Mouse (Mus musculus) layer of hippocampus, adult 2 months (tissue): Measurements from ENCODE around the gene Hs3st6. TPM values are rescaled to one million over a fixed set of nuclear protein-coding genes. Genes with fewer than 3 reads are reported as not detected.

Experiments
- DNase-seq, 2 experiments: peaks; one replicate each; pipeline ENCODE4 v3.0.0; 2022; ENCODE audit warnings: low spot score in 2 of 2
- H3K27ac ChIP-seq: fragments of 200-600 bp; 2 replicates; pipeline ENCODE4 v1.8.1; 2022
- H3K4me3 ChIP-seq: fragments of 200-600 bp; 2 replicates; pipeline ENCODE4 v1.8.1; 2022; ENCODE audit warnings: mild to moderate bottlenecking
- CTCF ChIP-seq: fragments of 200-600 bp; conservative IDR thresholded peaks from 2 replicates; pipeline ENCODE4 v1.8.1; 2022; ENCODE audit warnings: antibody characterized with exemption, mild to moderate bottlenecking, moderate library complexity
- total RNA-seq, 2 experiments: library from RNA; stranded (reverse); gene quantifications; 2 replicates each; pipeline ENCODE4 v1.2.3; 2021

Hs3st6 gene
- total RNA-seq, 2 experiments from 2014 or later = not detected

DNA sequence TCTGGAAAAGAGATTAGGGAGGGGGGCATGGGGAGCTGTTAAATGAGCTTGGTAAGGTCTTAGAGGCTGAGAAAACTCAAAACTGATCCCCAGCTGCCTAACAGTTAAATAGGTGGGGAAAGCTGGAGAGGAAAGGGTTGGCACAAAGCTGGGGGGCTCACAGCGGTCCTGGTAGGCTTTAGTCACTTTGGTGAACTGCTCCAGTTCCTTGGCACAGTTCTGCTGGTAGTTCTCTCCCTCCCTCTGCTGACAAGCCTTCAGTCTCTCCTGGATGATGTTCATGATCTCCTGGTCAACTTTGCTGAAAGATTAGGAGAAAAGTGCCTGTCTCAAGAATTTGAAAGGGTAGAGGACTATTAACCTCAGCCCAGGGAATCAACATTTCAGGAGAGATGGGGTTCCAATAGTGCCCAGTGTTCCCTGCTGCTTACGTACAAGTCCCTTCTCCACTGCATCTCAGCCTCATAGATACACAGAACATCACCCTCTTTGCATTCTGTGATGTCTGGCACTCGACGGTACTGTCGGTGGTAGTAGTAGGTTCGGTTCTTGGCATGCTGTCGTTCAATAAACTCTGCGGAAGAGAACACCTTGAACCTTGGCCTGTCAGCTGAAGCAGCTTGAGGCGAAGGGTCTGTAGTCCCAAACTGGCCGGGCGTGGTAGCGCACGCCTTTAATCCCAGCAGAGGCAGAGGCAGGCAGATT, 30.4 kb upstream of the Hs3st6 start:
- Histone ChIP-seq H3K4me3 (peak overlapping the region; percentile 8; the same call in 1 of the 2 replicates), H3K27ac (no peak overlapping the region)
- TF ChIP-seq CTCF = no peak
- no peak for DNase-seq

DNA sequence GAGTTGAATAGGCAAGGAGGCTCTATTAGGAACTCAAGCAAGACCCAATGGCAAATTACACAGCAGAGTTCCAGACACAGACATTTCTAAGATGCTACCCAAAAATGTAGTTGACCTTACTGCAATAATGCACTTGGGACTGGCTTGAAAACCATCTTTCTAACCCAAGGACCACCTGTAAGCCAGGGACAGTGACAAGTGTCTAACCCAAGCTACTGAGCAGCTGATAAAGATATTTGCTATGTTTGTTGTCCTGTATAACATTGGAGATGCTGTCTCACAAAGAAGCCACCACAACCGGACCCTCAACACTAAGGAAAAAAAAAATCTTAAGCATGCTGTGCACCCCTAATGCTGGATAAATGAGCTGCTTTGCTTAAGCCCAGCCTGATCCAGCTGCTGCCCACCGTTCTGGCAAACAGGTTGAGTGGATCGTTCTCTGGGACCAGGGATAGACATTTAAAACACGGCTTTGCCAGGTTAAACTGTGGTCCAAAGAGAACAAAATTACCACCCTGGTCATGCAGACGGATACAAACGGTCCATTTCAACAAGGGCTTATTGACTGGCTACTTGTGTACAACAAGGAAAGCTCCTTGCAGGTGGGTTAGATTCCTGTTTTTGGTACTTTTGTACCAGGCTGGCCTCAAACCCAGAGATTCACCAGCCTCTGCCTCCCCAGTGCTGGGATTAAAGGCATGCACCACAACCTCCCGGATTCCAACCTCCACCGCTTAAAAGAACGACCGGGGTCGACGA, 29.5 kb upstream of the Hs3st6 start:
- no peak for TF ChIP-seq CTCF
- Histone ChIP-seq H3K27ac (peak overlapping the region; percentile 98), H3K4me3 (peak overlapping the region; percentile 98)
- DNase-seq = no peak

DNA sequence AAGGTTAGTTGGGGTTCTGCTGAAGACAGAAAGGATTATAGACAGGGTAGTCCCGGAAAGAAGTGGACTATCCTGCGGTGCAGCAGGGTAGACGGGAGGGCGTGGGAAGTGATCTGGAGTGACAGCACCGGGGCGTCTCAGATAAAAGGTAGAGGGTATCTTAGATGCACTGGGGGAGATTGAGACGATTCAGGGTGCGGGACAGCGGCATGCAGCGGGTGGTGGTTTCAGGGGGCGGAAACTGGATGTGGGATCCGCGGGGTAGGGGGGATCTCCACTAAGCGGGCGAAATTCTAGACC, 29.0 kb upstream of the Hs3st6 start:
- no peak for TF ChIP-seq CTCF
- Histone ChIP-seq H3K4me3 (peak overlapping the region; percentile 98), H3K27ac (peak overlapping the region; percentile 98)
- DNase-seq = no peak

DNA sequence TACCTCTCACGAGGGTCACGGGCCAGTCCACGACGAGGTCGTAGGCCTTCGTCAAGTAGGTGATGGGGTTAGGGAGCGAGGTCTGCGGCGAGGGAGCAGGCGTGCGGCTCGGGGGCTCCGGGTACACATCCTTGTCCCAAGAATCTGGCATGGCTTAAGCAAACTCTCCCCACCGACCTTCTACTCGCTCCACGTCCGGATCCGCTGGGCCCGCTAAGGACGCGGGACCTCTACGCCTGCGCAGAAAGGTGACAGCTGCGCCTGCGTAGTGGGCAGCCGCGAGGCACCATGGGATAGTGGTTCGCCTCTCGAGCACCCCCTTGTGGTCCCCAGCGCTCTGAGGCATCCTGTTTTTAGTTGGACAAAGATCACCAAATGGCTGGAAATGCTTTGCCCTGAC, 28.6 kb upstream of the Hs3st6 start, which contains the start of gene Ndufb10:
Ndufb10 (minus strand) TSS at position 295 of the 400 bp plus-strand sequence.
- peak; percentile 94 to 99 for DNase-seq
- peak within 1 kb of the TSS; percentile 98 for H3K27ac ChIP-seq
- peak within 1 kb of the TSS; percentile 98 for H3K4me3 ChIP-seq
- peak; percentile 95 for TF ChIP-seq CTCF

DNA sequence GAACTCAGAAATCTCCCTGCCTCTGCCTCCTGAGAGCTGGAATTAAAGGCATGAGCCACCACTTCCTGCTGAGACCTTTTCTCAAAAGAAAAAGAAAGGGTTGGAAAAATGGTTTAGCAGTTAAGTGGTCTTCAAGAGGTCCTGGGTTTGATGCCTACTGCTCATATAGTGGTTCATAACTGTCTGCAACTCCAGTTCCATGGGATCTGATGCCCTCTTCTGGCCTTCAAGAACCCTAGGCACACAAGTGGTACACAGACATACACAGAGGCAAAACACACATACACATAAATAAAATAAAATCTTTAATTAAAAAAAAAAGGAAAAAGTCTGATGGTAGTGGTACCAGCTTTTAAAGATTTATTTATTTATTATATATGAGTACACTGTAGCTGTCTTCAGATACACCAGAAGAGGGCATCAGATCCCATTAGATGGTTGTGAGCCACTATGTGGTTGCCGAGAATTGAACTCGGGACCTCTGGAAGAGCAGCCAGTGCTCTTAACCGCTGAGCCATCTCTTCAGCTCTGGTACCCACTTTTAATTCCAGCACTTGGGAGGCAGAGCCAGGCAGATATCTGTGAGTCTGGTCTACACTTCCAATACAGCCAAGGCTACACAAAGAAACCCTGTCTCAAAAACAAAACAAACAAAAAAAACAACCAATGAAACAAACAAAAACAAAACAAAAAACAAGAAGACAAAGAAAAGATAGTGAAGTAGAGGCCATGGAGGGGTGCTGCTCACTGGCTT, 27.0 kb upstream of the Hs3st6 start:
- TF ChIP-seq CTCF = peak; percentile 50
- Histone ChIP-seq H3K27ac (no peak overlapping the region), H3K4me3 (no peak overlapping the region)
- DNase-seq = no peak

DNA sequence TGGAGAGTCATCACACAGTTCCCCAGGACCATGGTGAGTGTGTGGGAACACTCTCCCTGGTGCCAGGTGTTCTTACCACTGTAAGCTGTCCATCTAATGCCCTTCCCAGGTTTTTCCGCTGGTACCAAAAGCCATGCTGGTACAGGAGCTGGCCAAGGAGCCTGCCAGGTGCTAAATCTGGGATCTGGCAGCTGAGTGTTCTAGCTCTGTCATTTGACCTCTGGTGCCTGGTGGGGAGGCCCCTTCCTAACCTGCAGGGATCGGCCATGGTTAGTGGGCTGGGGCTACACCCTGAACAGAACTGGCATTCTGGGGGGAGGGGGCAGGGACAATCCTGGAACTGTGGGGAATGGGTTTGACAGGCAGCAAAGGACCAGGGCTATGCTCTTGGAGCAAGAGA, 25.2 kb upstream of the Hs3st6 start, which contains the start of gene Rpl3l:
Rpl3l (plus strand) TSS at position 203 of the 400 bp plus-strand sequence.
- DNase-seq = no peak
- Histone ChIP-seq H3K27ac (no peak within 1 kb of the TSS), H3K4me3 (no peak within 1 kb of the TSS)
- no peak for TF ChIP-seq CTCF

DNA sequence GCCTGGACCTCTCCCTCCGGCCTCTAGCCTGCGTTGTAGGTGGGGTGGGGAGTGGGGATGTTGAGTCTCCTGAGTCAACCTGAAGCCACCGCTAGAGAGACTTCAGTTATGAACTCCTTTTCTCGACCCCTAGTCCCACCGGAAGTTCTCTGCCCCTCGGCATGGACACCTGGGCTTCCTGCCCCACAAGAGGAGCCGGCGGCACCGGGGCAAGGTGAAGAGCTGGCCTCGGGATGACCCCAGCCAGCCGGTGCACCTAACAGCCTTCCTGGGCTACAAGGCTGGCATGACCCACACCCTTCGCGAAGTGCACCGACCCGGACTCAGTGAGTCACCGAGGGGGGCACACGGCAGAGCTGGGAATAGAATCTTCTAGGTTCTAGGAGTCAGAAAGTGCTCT, 24.6 kb upstream of the Hs3st6 start:
- TF ChIP-seq CTCF = no peak
- no peak for DNase-seq
- Histone ChIP-seq H3K27ac (no peak overlapping the region), H3K4me3 (no peak overlapping the region)

DNA sequence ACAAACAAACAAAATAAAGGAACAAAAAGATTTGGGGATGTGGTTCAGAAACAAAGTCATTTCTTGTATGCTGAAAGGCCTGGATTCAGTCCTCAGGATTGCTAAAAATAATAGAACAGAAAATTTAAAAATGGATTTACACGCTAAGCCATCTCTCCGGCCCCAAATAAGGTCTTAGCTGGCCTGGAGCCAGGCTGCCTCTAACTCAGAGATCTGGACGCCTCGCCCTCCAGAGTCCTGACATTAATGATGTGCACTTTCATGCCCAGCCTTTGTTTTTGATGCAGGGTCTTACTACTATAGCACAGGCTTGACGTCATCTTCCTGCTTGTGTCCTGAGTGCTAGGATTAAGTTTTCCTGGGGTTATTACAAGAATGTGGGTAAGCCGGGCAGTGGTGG, 23.7 kb upstream of the Hs3st6 start:
- Histone ChIP-seq H3K27ac (no peak overlapping the region), H3K4me3 (no peak overlapping the region)
- no peak for DNase-seq
- TF ChIP-seq CTCF = no peak

DNA sequence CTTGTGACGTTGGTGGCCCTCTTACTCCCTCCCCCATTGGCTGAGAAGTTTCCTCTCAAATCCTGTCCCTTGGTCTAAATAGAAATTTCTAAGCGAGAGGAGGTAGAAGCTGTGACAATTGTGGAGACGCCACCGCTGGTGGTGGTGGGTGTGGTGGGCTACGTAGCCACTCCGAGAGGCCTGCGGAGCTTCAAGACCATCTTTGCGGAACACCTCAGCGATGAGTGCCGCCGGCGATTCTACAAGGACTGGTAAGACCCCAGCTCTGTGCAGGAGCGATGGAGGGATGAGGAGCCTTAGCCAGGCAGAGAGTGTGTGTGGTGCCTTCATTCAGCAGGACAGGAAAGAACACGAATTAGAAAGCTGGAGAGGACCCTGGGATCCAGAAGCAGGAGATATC, 22.0 kb upstream of the Hs3st6 start:
- H3K4me3 ChIP-seq = no peak overlapping the region
- no peak for DNase-seq
- TF ChIP-seq CTCF = no peak

DNA sequence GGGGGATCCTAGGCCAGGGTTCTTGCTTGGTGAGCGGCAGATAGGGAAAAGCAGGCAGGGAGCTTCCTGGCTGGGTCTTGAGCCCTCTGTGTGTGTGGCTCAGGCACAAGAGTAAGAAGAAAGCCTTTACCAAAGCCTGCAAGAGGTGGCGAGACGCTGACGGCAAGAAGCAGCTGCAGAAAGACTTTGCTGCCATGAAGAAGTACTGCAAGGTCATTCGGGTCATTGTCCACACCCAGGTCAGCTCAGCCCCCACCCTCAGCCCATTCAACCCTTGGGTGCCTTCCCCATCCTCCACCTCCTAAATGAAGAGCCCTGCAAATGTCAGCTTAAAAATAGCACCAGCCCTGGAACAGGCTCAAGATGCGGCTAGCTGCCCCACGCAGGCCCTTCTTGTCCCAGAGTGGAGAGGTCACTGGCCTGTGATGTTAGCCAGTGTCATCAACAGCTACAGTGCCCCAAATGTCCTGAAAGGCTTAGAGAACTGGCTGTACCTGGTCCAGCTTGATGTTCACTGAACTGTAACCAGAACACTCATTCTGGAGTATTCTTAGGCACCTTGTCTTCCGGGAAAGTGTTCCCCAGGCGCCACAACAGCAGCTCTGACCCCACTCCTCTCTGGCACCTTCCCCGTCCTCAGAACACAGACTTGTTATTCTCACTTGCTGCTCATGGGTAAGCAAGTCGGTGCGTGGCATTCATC, 20.4 kb upstream of the Hs3st6 start:
- Histone ChIP-seq H3K4me3 (no peak overlapping the region), H3K27ac (no peak overlapping the region)
- DNase-seq = no peak
- no peak for TF ChIP-seq CTCF

More for the DNA sequence above, 22.0 kb upstream of the Hs3st6 start:
- H3K27ac ChIP-seq = no peak overlapping the region

DNA sequence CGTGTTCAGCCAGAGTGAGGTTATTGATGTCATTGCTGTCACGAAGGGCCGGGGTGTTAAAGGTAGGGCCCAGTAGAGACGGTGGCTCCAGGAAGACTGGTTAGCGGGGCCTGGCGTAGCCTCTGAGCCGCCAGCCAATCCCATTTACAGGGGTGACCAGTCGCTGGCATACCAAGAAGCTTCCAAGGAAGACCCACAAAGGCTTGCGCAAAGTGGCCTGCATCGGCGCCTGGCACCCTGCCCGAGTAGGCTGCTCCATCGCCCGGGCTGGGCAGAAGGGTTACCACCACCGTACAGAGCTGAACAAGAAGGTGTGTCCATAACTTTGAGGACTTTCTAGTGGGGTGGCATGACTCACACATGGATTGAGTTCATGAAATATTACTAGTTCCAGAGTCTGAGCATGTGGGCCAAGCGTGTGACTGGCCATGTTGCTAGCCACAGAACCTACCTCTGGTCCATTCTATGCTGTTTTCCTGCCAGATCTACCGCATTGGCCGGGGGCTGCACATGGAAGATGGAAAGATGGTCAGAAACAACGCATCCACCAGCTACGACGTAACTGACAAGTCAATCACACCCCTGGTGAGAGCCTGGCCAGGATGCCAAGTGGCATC, 19.2 kb upstream of the Hs3st6 start:
- Histone ChIP-seq H3K27ac (no peak overlapping the region), H3K4me3 (no peak overlapping the region)
- no peak for TF ChIP-seq CTCF
- no peak for DNase-seq

DNA sequence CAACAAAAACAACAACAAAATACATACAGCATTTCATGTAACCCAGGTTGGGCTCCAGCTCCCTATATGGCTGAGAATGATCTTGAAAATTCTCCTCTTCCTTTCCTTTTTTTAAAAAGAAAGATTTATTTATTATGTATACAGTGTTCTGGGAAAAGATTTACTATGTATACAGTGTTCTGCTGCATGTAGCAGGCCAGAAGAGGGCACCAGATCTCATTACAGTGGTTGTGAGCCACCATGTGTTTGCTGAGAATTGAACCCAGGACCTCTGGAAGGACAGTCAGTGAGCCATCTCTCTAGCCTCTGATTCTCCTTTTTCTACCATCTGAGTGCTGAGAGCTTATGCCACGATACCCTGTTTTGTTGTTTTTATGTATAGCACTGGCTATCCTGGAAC, 18.3 kb upstream of the Hs3st6 start:
- Histone ChIP-seq H3K4me3 (no peak overlapping the region), H3K27ac (no peak overlapping the region)
- DNase-seq = no peak
- TF ChIP-seq CTCF = peak; percentile 54
